Mouse (Mus musculus) brain, embryonic 14.5 days (tissue): ENCODE data around the gene Gm4985.

ENCODE experiments used
- CTCF ChIP-seq: fragments of 200-500 bp; IDR thresholded peaks from 2 replicates; pipeline ENCODE4 v1.5.1; 2012; ENCODE audit warnings: inconsistent platforms, mild to moderate bottlenecking, moderate library complexity, borderline replicate concordance; ENCODE audit not compliant: insufficient read depth, insufficient read length; ENCODE audit errors: extremely low read depth
- POLR2A ChIP-seq: fragments of 200-500 bp; IDR thresholded peaks from 2 replicates; pipeline ENCODE4 v1.6.1; 2012; ENCODE audit warnings: mild to moderate bottlenecking, inconsistent platforms, borderline replicate concordance; ENCODE audit not compliant: poor library complexity, insufficient read depth, insufficient read length, severe bottlenecking; ENCODE audit errors: extremely low read depth

- no peak for TF ChIP-seq CTCF
- no peak for TF ChIP-seq POLR2A
Observed at GRCm38 (mm10) chrX:23954161-23954560, 4.6 kb downstream of the Gm4985 start.
